Mouse (Mus musculus) adrenal gland, adult 2 months (tissue): ENCODE measurements around the gene Plekhm3. TPM values are rescaled to one million over a fixed set of nuclear protein-coding genes. Genes with fewer than 3 reads are reported as not detected.

Source experiments
- DNase-seq: peaks from one replicate; pipeline ENCODE4 v3.0.0; 2021
- polyA plus RNA-seq: library from polyadenylated mRNA; depleted of rRNA; stranded (reverse); fragments of >200 nt; gene quantifications from 2 replicates; pipeline ENCODE4 v1.2.3, GENCODE M21; 2012
- total RNA-seq, 2 experiments: library from RNA; stranded (reverse); gene quantifications; 2 replicates each; pipeline ENCODE4 v1.2.3; 2021

Plekhm3 gene
- total and polyA plus RNA-seq, 3 experiments = 3.8 to 21.4 (median 12.7) TPM

- DNase-seq = no peak
Observed at GRCm38 (mm10) chr1:64875712-64876111, 80.9 kb downstream of the Plekhm3 start.

GRCm38 (mm10) chr1:64875156-64875555 is 81.5 kb downstream of the Plekhm3 start:
- DNase-seq = no peak

- DNase-seq = no peak
Observed at GRCm38 (mm10) chr1:64871956-64872355, 84.7 kb downstream of the Plekhm3 start.

- no peak for DNase-seq
Observed at GRCm38 (mm10) chr1:64867684-64868083, 88.9 kb downstream of the Plekhm3 start.

- DNase-seq = no peak
Observed at GRCm38 (mm10) chr1:64866140-64866539, 90.5 kb downstream of the Plekhm3 start.

- DNase-seq = no peak
Observed at GRCm38 (mm10) chr1:64860235-64860920, 96.2 kb downstream of the Plekhm3 start.

- DNase-seq = no peak
Observed at GRCm38 (mm10) chr1:64859826-64860225, 96.8 kb downstream of the Plekhm3 start.

GRCm38 (mm10) chr1:64854835-64855234 is 101.8 kb downstream of the Plekhm3 start:
- no peak for DNase-seq

- peak; percentile 87 for DNase-seq
Observed at GRCm38 (mm10) chr1:64853738-64854730, 102.6 kb downstream of the Plekhm3 start.

GRCm38 (mm10) chr1:64853244-64853643 is 103.4 kb downstream of the Plekhm3 start:
- DNase-seq = no peak

GRCm38 (mm10) chr1:64852272-64852671 is 104.4 kb downstream of the Plekhm3 start:
- no peak for DNase-seq

- DNase-seq = no peak
Observed at GRCm38 (mm10) chr1:64850345-64850744, 106.3 kb downstream of the Plekhm3 start.

GRCm38 (mm10) chr1:64848996-64849395 is 107.6 kb downstream of the Plekhm3 start:
- DNase-seq = no peak

GRCm38 (mm10) chr1:64848081-64848480 is 108.5 kb downstream of the Plekhm3 start:
- no peak for DNase-seq

- no peak for DNase-seq
Observed at GRCm38 (mm10) chr1:64847565-64847964, 109.1 kb downstream of the Plekhm3 start.

GRCm38 (mm10) chr1:64844978-64845377 is 111.6 kb downstream of the Plekhm3 start:
- no peak for DNase-seq

GRCm38 (mm10) chr1:64843900-64844616 is 112.6 kb downstream of the Plekhm3 start:
- no peak for DNase-seq

- DNase-seq = no peak
Observed at GRCm38 (mm10) chr1:64840930-64841329, 115.7 kb downstream of the Plekhm3 start.

GRCm38 (mm10) chr1:64836584-64836983 is 120.0 kb downstream of the Plekhm3 start:
- no peak for DNase-seq

GRCm38 (mm10) chr1:64836114-64836513 is 120.5 kb downstream of the Plekhm3 start:
- DNase-seq = no peak

- DNase-seq = no peak
Observed at GRCm38 (mm10) chr1:64831552-64831951, 125.1 kb downstream of the Plekhm3 start.

GRCm38 (mm10) chr1:64827434-64827833 is 129.2 kb downstream of the Plekhm3 start:
- DNase-seq = no peak
